Mouse (Mus musculus): ENCODE measurements around the gene Dnase2a. TPM values are rescaled to one million over a fixed set of nuclear protein-coding genes. Genes with fewer than 3 reads are reported as not detected.

The Dnase2a gene
- polyA plus RNA-seq, 1 experiment: 17.2 TPM

GRCm38 (mm10) chr8:84965731-84966291 lies 57.5 kb downstream of the Dnase2a start:
- Histone ChIP-seq H3K4me1 (ENCODE audit: control insufficient read depth, insufficient read depth, low read length) (peaks cover 14% of the 10 kb centered on the region), H3K27ac (ENCODE audit: insufficient read depth, low read length) (peak overlapping the region; percentile 36; the same call in 1 of the 2 replicates), H3K4me3 (ENCODE audit: insufficient read depth, low read length) (peak overlapping the region; percentile 65)
- peak; percentile 82 for TF ChIP-seq POLR2A (IDR thresholded peaks at IDR 0.05; ENCODE audit: low read depth, low read length)
- no peak for TF ChIP-seq CTCF (IDR thresholded peaks at IDR 0.05; ENCODE audit: borderline replicate concordance, insufficient read depth, low read length)

GRCm38 (mm10) chr8:84966603-84967002 lies 58.2 kb downstream of the Dnase2a start:
- peak overlapping the region; percentile 36 for H3K27ac ChIP-seq (ENCODE audit: insufficient read depth, low read length)
- no peak for TF ChIP-seq CTCF (IDR thresholded peaks at IDR 0.05; ENCODE audit: borderline replicate concordance, insufficient read depth, low read length)
- H3K4me3 ChIP-seq (ENCODE audit: insufficient read depth, low read length): no peak overlapping the region
- peaks cover 18% of the 10 kb centered on the region for H3K4me1 ChIP-seq (ENCODE audit: control insufficient read depth, insufficient read depth, low read length)

GRCm38 (mm10) chr8:84967532-84968304 lies 59.4 kb downstream of the Dnase2a start:
- TF ChIP-seq POLR2A (IDR thresholded peaks at IDR 0.05; ENCODE audit: low read depth, low read length) (no peak), CTCF (IDR thresholded peaks at IDR 0.05; ENCODE audit: borderline replicate concordance, insufficient read depth, low read length) (no peak)
- H3K4me3 ChIP-seq (ENCODE audit: insufficient read depth, low read length): no peak overlapping the region
- H3K4me1 ChIP-seq (ENCODE audit: control insufficient read depth, insufficient read depth, low read length): peaks cover 15% of the 10 kb centered on the region
- no peak overlapping the region for H3K27ac ChIP-seq (ENCODE audit: insufficient read depth, low read length)

- TF ChIP-seq POLR2A (IDR thresholded peaks at IDR 0.05; ENCODE audit: low read depth, low read length) (peak; percentile 48), CTCF (IDR thresholded peaks at IDR 0.05; ENCODE audit: borderline replicate concordance, insufficient read depth, low read length) (no peak)
- Histone ChIP-seq H3K4me1 (ENCODE audit: control insufficient read depth, insufficient read depth, low read length) (peaks cover 15% of the 10 kb centered on the region), H3K27ac (ENCODE audit: insufficient read depth, low read length) (peak overlapping the region; percentile 64), H3K4me3 (ENCODE audit: insufficient read depth, low read length) (peak overlapping the region; percentile 65)
Measured at GRCm38 (mm10) chr8:84968650-84969049, 60.3 kb downstream of the Dnase2a start.

- Histone ChIP-seq H3K27ac (ENCODE audit: insufficient read depth, low read length) (peak within 1 kb of the TSS; percentile 64), H3K4me1 (ENCODE audit: control insufficient read depth, insufficient read depth, low read length) (peaks cover 15% of the 10 kb centered on the region), H3K4me3 (ENCODE audit: insufficient read depth, low read length) (peak within 1 kb of the TSS; percentile 65)
- TF ChIP-seq CTCF (IDR thresholded peaks at IDR 0.05; ENCODE audit: borderline replicate concordance, insufficient read depth, low read length) (no peak), POLR2A (IDR thresholded peaks at IDR 0.05; ENCODE audit: low read depth, low read length) (peak; percentile 99)
Measured at GRCm38 (mm10) chr8:84969241-84970134, 61.1 kb downstream of the Dnase2a start, which contains the start of the genes Gm49661, Prdx2 and Rnaseh2a. Gm49661 (minus strand) TSS chr8:84969433. Prdx2 (plus strand) TSS chr8:84969587. Rnaseh2a (minus strand) TSS chr8:84969767.

- TF ChIP-seq POLR2A (IDR thresholded peaks at IDR 0.05; ENCODE audit: low read depth, low read length) (no peak; the same call in 1 of the 2 replicates), CTCF (IDR thresholded peaks at IDR 0.05; ENCODE audit: borderline replicate concordance, insufficient read depth, low read length) (no peak)
- H3K27ac ChIP-seq (ENCODE audit: insufficient read depth, low read length): peak overlapping the region; percentile 32
- H3K4me1 ChIP-seq (ENCODE audit: control insufficient read depth, insufficient read depth, low read length): peaks cover 12% of the 10 kb centered on the region; the same call in 1 of the 2 replicates
- peak overlapping the region; percentile 65 for H3K4me3 ChIP-seq (ENCODE audit: insufficient read depth, low read length)
Measured at GRCm38 (mm10) chr8:84970135-84970790, 61.9 kb downstream of the Dnase2a start.

GRCm38 (mm10) chr8:84970913-84971312 lies 62.6 kb downstream of the Dnase2a start:
- Histone ChIP-seq H3K4me1 (ENCODE audit: control insufficient read depth, insufficient read depth, low read length) (peaks cover 12% of the 10 kb centered on the region; the same call in 1 of the 2 replicates), H3K4me3 (ENCODE audit: insufficient read depth, low read length) (peak overlapping the region; percentile 65), H3K27ac (ENCODE audit: insufficient read depth, low read length) (no peak overlapping the region)
- TF ChIP-seq CTCF (IDR thresholded peaks at IDR 0.05; ENCODE audit: borderline replicate concordance, insufficient read depth, low read length) (no peak), POLR2A (IDR thresholded peaks at IDR 0.05; ENCODE audit: low read depth, low read length) (no peak)

Other genes with a start within 250 kb of the Dnase2a start
- gene Ier2, start 245.7 kb upstream of the Dnase2a start, polyA plus RNA-seq (2011; ENCODE audit: insufficient read length, low read depth, missing spikeins): 38.2 and 38.6 TPM in 2 replicates
- gene Trmt1, start 222.3 kb upstream of the Dnase2a start, polyA plus RNA-seq (2011; ENCODE audit: insufficient read length, low read depth, missing spikeins): 80.2 and 86.7 TPM in 2 replicates
- gene Nacc1, start 220.7 kb upstream of the Dnase2a start, polyA plus RNA-seq (2011; ENCODE audit: insufficient read length, low read depth, missing spikeins): 47.2 and 54.9 TPM in 2 replicates
- gene Lyl1, start 207.1 kb upstream of the Dnase2a start, polyA plus RNA-seq (2011; ENCODE audit: insufficient read length, low read depth, missing spikeins): not detected in 2 replicates
- 0.74 TPM in 1 of 2 replicates, not detected in the other for gene G430095P16Rik, start 185.6 kb upstream of the Dnase2a start, polyA plus RNA-seq (2011; ENCODE audit: insufficient read length, low read depth, missing spikeins)
- gene Nfix, start 108.2 kb upstream of the Dnase2a start, polyA plus RNA-seq (2011; ENCODE audit: insufficient read length, low read depth, missing spikeins): 173 and 236 TPM in 2 replicates
- 2.0 and 2.3 TPM in 2 replicates for gene Dand5, start 85.7 kb upstream of the Dnase2a start, polyA plus RNA-seq (2011; ENCODE audit: insufficient read length, low read depth, missing spikeins)
- 11.7 and 12.6 TPM in 2 replicates for gene Gadd45gip1, start 77.0 kb upstream of the Dnase2a start, polyA plus RNA-seq (2011; ENCODE audit: insufficient read length, low read depth, missing spikeins)
- 57.6 and 61.7 TPM in 2 replicates for gene Rad23a, start 67.9 kb upstream of the Dnase2a start, polyA plus RNA-seq (2011; ENCODE audit: insufficient read length, low read depth, missing spikeins)
- 1,122 and 1,201 TPM in 2 replicates for gene Calr, start 61.6 kb upstream of the Dnase2a start, polyA plus RNA-seq (2011; ENCODE audit: insufficient read length, low read depth, missing spikeins)
- 41.0 and 43.5 TPM in 2 replicates for gene Farsa, start 51.6 kb upstream of the Dnase2a start, polyA plus RNA-seq (2011; ENCODE audit: insufficient read length, low read depth, missing spikeins)
- 8.7 and 18.9 TPM in 2 replicates for gene Syce2, start 36.4 kb upstream of the Dnase2a start, polyA plus RNA-seq (2011; ENCODE audit: insufficient read length, low read depth, missing spikeins)
- 18.6 and 23.5 TPM in 2 replicates for gene Gcdh, start 14.6 kb upstream of the Dnase2a start, polyA plus RNA-seq (2011; ENCODE audit: insufficient read length, low read depth, missing spikeins)
- not detected in 2 replicates for gene Klf1, start 6.6 kb upstream of the Dnase2a start, polyA plus RNA-seq (2011; ENCODE audit: insufficient read length, low read depth, missing spikeins)
- gene Mast1, start 28.8 kb downstream of the Dnase2a start, polyA plus RNA-seq (2011; ENCODE audit: insufficient read length, low read depth, missing spikeins): not detected in 2 replicates
- not detected in 2 replicates for gene Rtbdn, start 38.4 kb downstream of the Dnase2a start, polyA plus RNA-seq (2011; ENCODE audit: insufficient read length, low read depth, missing spikeins)
- not detected in 2 replicates for gene Gm49661, start 60.9 kb downstream of the Dnase2a start, polyA plus RNA-seq (2011; ENCODE audit: insufficient read length, low read depth, missing spikeins)
- 244 and 312 TPM in 2 replicates for gene Prdx2, start 61.0 kb downstream of the Dnase2a start, polyA plus RNA-seq (2011; ENCODE audit: insufficient read length, low read depth, missing spikeins)
- 27.9 and 30.7 TPM in 2 replicates for gene Rnaseh2a, start 61.2 kb downstream of the Dnase2a start, polyA plus RNA-seq (2011; ENCODE audit: insufficient read length, low read depth, missing spikeins)
- gene Junb, start 70.2 kb downstream of the Dnase2a start, polyA plus RNA-seq (2011; ENCODE audit: insufficient read length, low read depth, missing spikeins): 35.0 and 42.0 TPM in 2 replicates
- 7.9 and 8.1 TPM in 2 replicates for gene Hook2, start 82.0 kb downstream of the Dnase2a start, polyA plus RNA-seq (2011; ENCODE audit: insufficient read length, low read depth, missing spikeins)
- not detected in 2 replicates for gene Best2, start 106.0 kb downstream of the Dnase2a start, polyA plus RNA-seq (2011; ENCODE audit: insufficient read length, low read depth, missing spikeins)
- 71.1 and 73.2 TPM in 2 replicates for gene Asna1, start 116.7 kb downstream of the Dnase2a start, polyA plus RNA-seq (2011; ENCODE audit: insufficient read length, low read depth, missing spikeins)
- gene Trir, start 118.3 kb downstream of the Dnase2a start, polyA plus RNA-seq (2011; ENCODE audit: insufficient read length, low read depth, missing spikeins): 108 and 117 TPM in 2 replicates
- 106 and 120 TPM in 2 replicates for gene Tnpo2, start 128.4 kb downstream of the Dnase2a start, polyA plus RNA-seq (2011; ENCODE audit: insufficient read length, low read depth, missing spikeins)
- gene Fbxw9, start 151.5 kb downstream of the Dnase2a start, polyA plus RNA-seq (2011; ENCODE audit: insufficient read length, low read depth, missing spikeins): 28.8 TPM in 2 replicates
- gene Gm5741, start 159.4 kb downstream of the Dnase2a start, polyA plus RNA-seq (2011; ENCODE audit: insufficient read length, low read depth, missing spikeins): not detected in 2 replicates
- gene Dhps, start 163.2 kb downstream of the Dnase2a start, polyA plus RNA-seq (2011; ENCODE audit: insufficient read length, low read depth, missing spikeins): 36.1 and 36.7 TPM in 2 replicates
- gene Wdr83os, start 172.2 kb downstream of the Dnase2a start, polyA plus RNA-seq (2011; ENCODE audit: insufficient read length, low read depth, missing spikeins): 133 and 144 TPM in 2 replicates
- gene Wdr83, start 172.7 kb downstream of the Dnase2a start, polyA plus RNA-seq (2011; ENCODE audit: insufficient read length, low read depth, missing spikeins): 19.5 and 22.2 TPM in 2 replicates
- gene Man2b1, start 174.7 kb downstream of the Dnase2a start, polyA plus RNA-seq (2011; ENCODE audit: insufficient read length, low read depth, missing spikeins): 45.5 and 51.3 TPM in 2 replicates
- gene Zfp791, start 214.5 kb downstream of the Dnase2a start, polyA plus RNA-seq (2011; ENCODE audit: insufficient read length, low read depth, missing spikeins): 1.1 and 1.7 TPM in 2 replicates
- gene Cks1brt, start 243.4 kb downstream of the Dnase2a start, polyA plus RNA-seq (2011; ENCODE audit: insufficient read length, low read depth, missing spikeins): not detected in 2 replicates